Mouse (Mus musculus): ENCODE results near the gene Sdhaf1.

GRCm38 (mm10) chr7:30289071-30289713 is 34.5 kb downstream of the Sdhaf1 start:
- TF ChIP-seq CTCF (IDR thresholded peaks at IDR 0.05; ENCODE audit: extremely low read depth, insufficient read depth, insufficient read length, insufficient replicate concordance) = no peak
- no peak for TF ChIP-seq POLR2A (IDR thresholded peaks at IDR 0.05; ENCODE audit: low read depth, low read length)
